ENCODE assay signal across 9 mouse cellular contexts in genomic region chr5:151644845-151645244, GRCm38 (mm10). TPM values are rescaled to one million over a fixed set of nuclear protein-coding genes. Genes with fewer than 3 reads are reported as not detected.
DNase-seq lines count a peak whose midpoint lies in the region; ATAC-seq and TF ChIP-seq lines count a peak whose summit lies in the region.
"Had no signal": no experiment of that assay in that cellular context is flagged by ENCODE, and none has a peak within 500 bp of the region (broad histone marks: within the 10 kb centered on the region; RNA-seq: fewer than 3 reads in every experiment).

No protein-coding gene starts in this region.

- WGBS in liver, embryonic 11.5 days = 87% methylated on average over 7 of the region's 7 CpGs

- no peaks in the 10 kb centered on the region; the same call in 1 of the 2 replicates for H3K4me1 ChIP-seq in liver, embryonic 11.5 days (replicated peaks; ENCODE audit: control insufficient read depth, insufficient read depth, low read length)
- no peaks in the 10 kb centered on the region for H3K4me1 ChIP-seq in embryonic fibroblast, embryonic 13.5 days (ENCODE audit: control insufficient read depth, insufficient read depth, low read length)

- TF ChIP-seq POLR2A in embryonic fibroblast, embryonic 13.5 days (IDR thresholded peaks at IDR 0.05; ENCODE audit: low read depth, low read length) = no peak

- no peak overlapping the region for H3K9ac ChIP-seq in liver, embryonic 11.5 days (ENCODE audit: low read depth, low read length)
- H3K9ac ChIP-seq: neural tube, embryonic 12.5 days had no signal

- no peaks in the 10 kb centered on the region for H3K9me3 ChIP-seq in liver, embryonic 11.5 days (ENCODE audit: control insufficient read depth, low read length)
- H3K9me3 ChIP-seq: neural tube, embryonic 12.5 days had no signal

- no peak overlapping the region for H3K27ac ChIP-seq in liver, embryonic 11.5 days (ENCODE audit: low read depth, low read length)
- no peak overlapping the region for H3K27ac ChIP-seq in embryonic fibroblast, embryonic 13.5 days (ENCODE audit: insufficient read depth, low read length)
- H3K27ac ChIP-seq: neural tube, embryonic 12.5 days had no signal

- peak; percentile 75; the same call in 1 of the 2 replicates for TF ChIP-seq CTCF in embryonic fibroblast, embryonic 13.5 days (IDR thresholded peaks at IDR 0.05; ENCODE audit: borderline replicate concordance, insufficient read depth, low read length)

- DNase-seq in liver (peak; percentile 37), MEL-GATA-1-ER (ENCODE audit: extremely low read depth, low read depth) (peak; percentile 45)
- no peak for DNase-seq in liver, embryonic 11.5 days (ENCODE audit: low spot score)
- peak; percentile 52 for DNase-seq in splenic B cell, adult 2 months (ENCODE audit: low read depth, low spot score)
- DNase-seq in ovary, postnatal 36 days (ENCODE audit: low spot score) = no peak
- DNase-seq in kidney, postnatal 14 days = no peak

- H3K4me3 ChIP-seq in liver, embryonic 11.5 days (ENCODE audit: low read depth, low read length) = no peak overlapping the region
- no peak overlapping the region for H3K4me3 ChIP-seq in embryonic fibroblast, embryonic 13.5 days (ENCODE audit: insufficient read depth, low read length)
- H3K4me3 ChIP-seq: neural tube, embryonic 12.5 days had no signal

- no peak overlapping the region for H3K4me2 ChIP-seq in liver, embryonic 11.5 days
- H3K4me2 ChIP-seq: neural tube, embryonic 12.5 days had no signal

- H3K27me3 ChIP-seq in liver, embryonic 11.5 days (replicated peaks; ENCODE audit: control insufficient read depth, insufficient read depth, low read length) = no peaks in the 10 kb centered on the region
- H3K27me3 ChIP-seq in splenic B cell, adult 2 months (ENCODE audit: control insufficient read depth, insufficient read depth, low read length, poor library complexity, severe bottlenecking) = no peaks in the 10 kb centered on the region
- H3K27me3 ChIP-seq: neural tube, embryonic 12.5 days had no signal

- ATAC-seq in liver, embryonic 11.5 days (replicated peaks; ENCODE audit: low FRiP score) = no peak; the same call in 1 of the 2 replicates

- H3K36me3 ChIP-seq in liver, embryonic 11.5 days (ENCODE audit: control insufficient read depth, insufficient read depth, low read length) = peaks cover 55% of the 10 kb centered on the region
- H3K36me3 ChIP-seq in splenic B cell, adult 2 months (ENCODE audit: control insufficient read depth, insufficient read depth, low read length, poor library complexity, severe bottlenecking) = peaks cover 7% of the 10 kb centered on the region

RNA-seq across cellular contexts. Expression of gene Rfc3, which starts 6.2 kb away (rescaled TPM):
- polyA plus RNA-seq in liver, embryonic 11.5 days (2014; fragmentation: Nextera tagmentation; extraction: Ambion mirVana) = 101 and 103 TPM in 2 replicates
- 25.6 and 37.9 TPM in 2 replicates for polyA plus RNA-seq in embryonic fibroblast, embryonic 13.5 days (2011; ENCODE audit: insufficient read length, low read depth, missing spikeins)

RNA-seq across cellular contexts. Expression of gene Vmn2r18, which starts 39.0 kb away (rescaled TPM):
- 0.09 and 0.18 TPM in 2 replicates for polyA plus RNA-seq in liver, embryonic 11.5 days (2014; fragmentation: Nextera tagmentation; extraction: Ambion mirVana)
- not detected in 2 replicates for polyA plus RNA-seq in embryonic fibroblast, embryonic 13.5 days (2011; ENCODE audit: insufficient read length, low read depth, missing spikeins)
- polyA plus RNA-seq: embryonic facial prominence, embryonic 14.5 days had no signal

Comparison
In these comparisons a context has a peak if more than half of its experiments do, and no peak if none do; other contexts are left out.
1. DNase-seq: peak in liver (single experiment), MEL-GATA-1-ER (single experiment) and splenic B cell, adult 2 months (single experiment); none in liver, embryonic 11.5 days (single experiment), ovary, postnatal 36 days (single experiment) and kidney, postnatal 14 days (single experiment).